Mouse (Mus musculus): ENCODE measurements at regions not wholly inside any gene's neighbourhood (a gene's known extent, or its start where the extent isn't known, plus 50 kb on each side); places are given as distances from the start of the nearest gene placed in this dataset.

DNA sequence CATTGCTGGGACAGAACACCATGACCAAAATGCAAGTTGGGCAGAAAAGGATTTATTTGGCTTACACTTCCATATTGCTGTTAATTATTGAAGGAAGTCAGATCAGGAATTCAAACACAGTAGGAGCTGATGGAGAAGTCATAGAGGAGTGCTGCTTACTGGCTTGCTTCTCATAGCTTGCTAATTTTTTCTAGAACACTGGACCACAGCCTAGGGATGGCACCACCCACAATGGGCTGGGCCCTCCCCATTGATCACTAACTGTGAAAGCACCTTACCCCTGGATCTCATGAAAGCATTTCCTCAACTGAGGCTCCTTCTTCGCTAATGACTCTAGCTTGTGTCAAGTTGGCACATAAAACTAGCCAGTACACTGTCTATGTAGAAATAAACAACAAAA lies 381.3 kb downstream of the Nup35 start:
- WGBS = 88% methylated on average over 1 of the region's 1 CpGs
- ATAC-seq = no peak
- Histone ChIP-seq H3K4me1 (no peaks in the 10 kb centered on the region), H3K9me3 (replicated peaks) (no peaks in the 10 kb centered on the region), H3K36me3 (ENCODE audit: poor library complexity, severe bottlenecking) (no peaks in the 10 kb centered on the region), H3K9ac (no peak overlapping the region), H3K4me3 (no peak overlapping the region), H3K4me2 (no peak overlapping the region), H3K27me3 (no peaks in the 10 kb centered on the region), H3K27ac (no peak overlapping the region)

DNA sequence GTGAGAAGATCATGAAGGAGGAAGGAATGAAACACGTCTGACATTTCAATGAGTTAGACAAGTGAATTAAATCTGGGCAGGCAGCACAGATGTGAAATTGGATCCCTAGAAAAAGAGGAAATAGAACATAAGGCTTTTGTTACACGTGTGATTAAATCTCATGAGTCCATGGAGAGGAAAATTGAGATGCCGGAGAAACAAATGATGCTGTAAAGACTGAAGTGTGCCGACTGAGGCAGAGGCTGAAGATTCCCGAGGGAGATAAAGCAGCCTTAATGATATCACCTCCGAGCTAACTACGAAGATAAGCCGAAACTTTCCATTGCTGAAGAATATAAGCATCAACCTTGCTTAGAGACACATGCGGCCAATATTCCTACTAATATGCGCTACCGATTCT lies 390.0 kb downstream of the Nup35 start:
- Histone ChIP-seq H3K9ac (no peak overlapping the region), H3K4me2 (no peak overlapping the region), H3K36me3 (ENCODE audit: poor library complexity, severe bottlenecking) (no peaks in the 10 kb centered on the region), H3K4me3 (no peak overlapping the region), H3K4me1 (no peaks in the 10 kb centered on the region), H3K9me3 (replicated peaks) (no peaks in the 10 kb centered on the region), H3K27ac (no peak overlapping the region), H3K27me3 (no peaks in the 10 kb centered on the region)
- WGBS = 88% methylated on average over 11 of the region's 11 CpGs
- no peak for ATAC-seq

DNA sequence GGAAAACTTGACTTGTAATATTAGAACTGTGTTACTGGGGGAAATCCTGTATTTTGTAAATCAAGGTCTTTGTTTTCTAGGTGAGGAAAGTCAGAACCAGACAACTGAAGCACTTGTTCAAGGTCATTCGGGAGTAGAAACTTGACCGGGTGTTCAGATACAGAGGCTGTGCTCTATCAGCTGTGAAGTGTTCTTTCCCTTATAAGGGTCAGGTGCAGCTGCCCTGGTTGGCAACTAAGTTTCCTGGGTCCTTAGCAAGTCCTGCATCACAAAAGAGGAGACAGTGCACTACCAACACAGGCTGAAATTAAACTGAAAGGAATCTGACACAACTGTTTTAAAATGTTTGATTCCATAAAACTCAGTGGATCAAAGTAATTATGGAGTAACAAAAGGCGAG lies 406.6 kb downstream of the Nup35 start:
- Histone ChIP-seq H3K27ac (no peak overlapping the region), H3K4me3 (no peak overlapping the region), H3K9me3 (replicated peaks) (no peaks in the 10 kb centered on the region), H3K4me1 (no peaks in the 10 kb centered on the region), H3K27me3 (no peaks in the 10 kb centered on the region), H3K4me2 (no peak overlapping the region), H3K36me3 (ENCODE audit: poor library complexity, severe bottlenecking) (no peaks in the 10 kb centered on the region), H3K9ac (no peak overlapping the region)
- no peak for ATAC-seq
- WGBS = 83% methylated on average over 3 of the region's 3 CpGs
